In genomic region chr5:31021790-31022189, GRCm38 (mm10) we compare ENCODE assay signal across 15 mouse cellular contexts. TPM values are rescaled to one million over a fixed set of nuclear protein-coding genes. Genes with fewer than 3 reads are reported as not detected.
"Had no signal": no experiment of that assay in that cellular context is flagged by ENCODE, and none has a peak within 500 bp of the region (broad histone marks: within the 10 kb centered on the region; RNA-seq: fewer than 3 reads in every experiment).

No protein-coding gene starts in this region.

RNA-seq across cellular contexts. Expression of gene Tcf23, which starts 53.3 kb away (rescaled TPM):
- total RNA-seq: common myeloid progenitor, adult 5-6 weeks; forebrain, postnatal 0 days; granulocyte monocyte progenitor cell, adult 5-6 weeks had no signal
- polyA plus RNA-seq: embryonic facial prominence, embryonic 10.5 days; embryonic facial prominence, embryonic 11.5 days; embryonic facial prominence, embryonic 12.5 days; embryonic facial prominence, embryonic 13.5 days; erythroblast, embryonic 14.5 days; forebrain, embryonic 10.5 days; forebrain, embryonic 11.5 days; forebrain, embryonic 12.5 days; forebrain, embryonic 13.5 days; forebrain, embryonic 14.5 days; forebrain, embryonic 15.5 days; forebrain, embryonic 16.5 days; forebrain, postnatal 0 days had no signal
